Mouse (Mus musculus): Measurements from ENCODE around the gene Rab20.
"Not testable (repeated sequence)": the region's sequence is repeated elsewhere in the genome, so short reads cannot be mapped to it uniquely, and the experiment has no call there.

Gene Rab20

GRCm38 (mm10) chr8:11481876-11482275, 3.4 kb upstream of the Rab20 start:
- no peak for DNase-seq (ENCODE audit: low read depth)

- no peak for DNase-seq (ENCODE audit: low read depth)
Measured at GRCm38 (mm10) chr8:11479591-11479990, 1.1 kb upstream of the Rab20 start.

- no peak for DNase-seq (ENCODE audit: low read depth)
Measured at GRCm38 (mm10) chr8:11478807-11479527, 457 bp upstream of the Rab20 start.

- no peak for DNase-seq (ENCODE audit: low read depth)
Measured at GRCm38 (mm10) chr8:11477178-11477553, 1.3 kb downstream of the Rab20 start.

GRCm38 (mm10) chr8:11476338-11477177, 2.0 kb downstream of the Rab20 start:
- DNase-seq (ENCODE audit: low read depth), result peak; percentile 89

- DNase-seq (ENCODE audit: low read depth), result no peak
Measured at GRCm38 (mm10) chr8:11475876-11476275, 2.6 kb downstream of the Rab20 start.

GRCm38 (mm10) chr8:11475397-11475796, 3.1 kb downstream of the Rab20 start:
- DNase-seq (ENCODE audit: low read depth), result no peak

- no peak for DNase-seq (ENCODE audit: low read depth)
Measured at GRCm38 (mm10) chr8:11473072-11473471, 5.4 kb downstream of the Rab20 start.

GRCm38 (mm10) chr8:11471309-11471708, 7.2 kb downstream of the Rab20 start:
- DNase-seq (ENCODE audit: low read depth), result no peak

- no peak for DNase-seq (ENCODE audit: low read depth)
Measured at GRCm38 (mm10) chr8:11470694-11471093, 7.8 kb downstream of the Rab20 start.

GRCm38 (mm10) chr8:11469095-11469494, 9.4 kb downstream of the Rab20 start:
- DNase-seq (ENCODE audit: low read depth), result peak; percentile 52

GRCm38 (mm10) chr8:11466528-11466927, 12.0 kb downstream of the Rab20 start:
- DNase-seq (ENCODE audit: low read depth), result not testable (repeated sequence)

GRCm38 (mm10) chr8:11465619-11466018, 12.9 kb downstream of the Rab20 start:
- DNase-seq (ENCODE audit: low read depth), result no peak

- DNase-seq (ENCODE audit: low read depth), result no peak
Measured at GRCm38 (mm10) chr8:11464707-11464964, 13.9 kb downstream of the Rab20 start.

- DNase-seq (ENCODE audit: low read depth), result peak; percentile 60
Measured at GRCm38 (mm10) chr8:11463889-11464706, 14.4 kb downstream of the Rab20 start.

- DNase-seq (ENCODE audit: low read depth), result no peak
Measured at GRCm38 (mm10) chr8:11463541-11463888, 15.0 kb downstream of the Rab20 start.

GRCm38 (mm10) chr8:11462641-11463040, 15.9 kb downstream of the Rab20 start:
- no peak for DNase-seq (ENCODE audit: low read depth)

GRCm38 (mm10) chr8:11461847-11462246, 16.7 kb downstream of the Rab20 start:
- DNase-seq (ENCODE audit: low read depth), result no peak

GRCm38 (mm10) chr8:11460934-11461333, 17.6 kb downstream of the Rab20 start:
- DNase-seq (ENCODE audit: low read depth), result peak; percentile 23

- DNase-seq (ENCODE audit: low read depth), result no peak
Measured at GRCm38 (mm10) chr8:11459016-11459415, 19.5 kb downstream of the Rab20 start.

GRCm38 (mm10) chr8:11457981-11458836, 20.3 kb downstream of the Rab20 start:
- DNase-seq (ENCODE audit: low read depth), result no peak

- no peak for DNase-seq (ENCODE audit: low read depth)
Measured at GRCm38 (mm10) chr8:11457278-11457677, 21.2 kb downstream of the Rab20 start.

Measured in NIH3T3 (cell line).